Mouse (Mus musculus): ENCODE results near the gene Bag2. TPM values are rescaled to one million over a fixed set of nuclear protein-coding genes. Genes with fewer than 3 reads are reported as not detected.
"Not testable (repeated sequence)": the region's sequence is repeated elsewhere in the genome, so short reads cannot be mapped to it uniquely, and the experiment has no call there.

Gene Bag2
- total RNA-seq, 2 experiments from 2014 or later = 26.3 to 37.3 TPM

DNA sequence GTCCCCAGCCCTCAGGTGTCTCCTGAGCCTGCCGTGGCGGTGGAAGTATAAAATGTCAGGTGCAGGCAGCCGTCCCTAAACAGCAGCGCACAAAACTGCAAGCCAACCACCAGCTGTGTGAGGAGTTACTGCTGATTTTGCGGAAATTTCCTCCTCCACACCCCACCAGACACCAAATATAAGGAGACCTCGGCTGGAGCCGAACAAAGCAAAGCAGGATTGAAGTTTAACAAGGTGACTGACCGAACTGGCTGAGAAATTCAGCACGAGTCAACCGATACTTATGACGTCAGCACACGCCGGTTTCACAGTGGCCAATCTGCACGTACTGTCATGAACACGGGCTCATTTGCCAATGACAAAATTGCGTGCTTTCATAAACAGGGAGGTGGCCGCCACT is 3.5 kb downstream of the Bag2 start:
- no peak for ATAC-seq (replicated peaks; ENCODE audit: poor library complexity)

DNA sequence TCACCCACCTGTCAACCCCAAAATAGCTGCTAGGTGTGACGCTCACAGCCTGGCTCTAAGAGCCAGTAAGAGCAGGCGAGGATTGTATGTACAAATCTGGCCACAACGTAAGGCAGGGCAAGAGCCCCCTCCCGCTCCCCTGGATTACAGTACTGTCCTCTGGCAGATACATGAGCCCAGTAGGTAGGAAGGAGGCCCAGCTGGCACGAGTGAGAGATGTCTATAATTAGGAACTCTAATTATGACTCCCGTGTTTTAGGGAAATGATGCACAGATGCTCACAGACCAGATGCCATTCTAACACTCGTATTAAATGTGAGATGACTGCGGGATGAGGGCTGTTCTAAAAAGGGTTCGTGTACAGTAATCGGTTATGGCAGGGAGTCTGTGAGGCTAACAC is 6.3 kb downstream of the Bag2 start:
- no peak for ATAC-seq (replicated peaks; ENCODE audit: poor library complexity)

DNA sequence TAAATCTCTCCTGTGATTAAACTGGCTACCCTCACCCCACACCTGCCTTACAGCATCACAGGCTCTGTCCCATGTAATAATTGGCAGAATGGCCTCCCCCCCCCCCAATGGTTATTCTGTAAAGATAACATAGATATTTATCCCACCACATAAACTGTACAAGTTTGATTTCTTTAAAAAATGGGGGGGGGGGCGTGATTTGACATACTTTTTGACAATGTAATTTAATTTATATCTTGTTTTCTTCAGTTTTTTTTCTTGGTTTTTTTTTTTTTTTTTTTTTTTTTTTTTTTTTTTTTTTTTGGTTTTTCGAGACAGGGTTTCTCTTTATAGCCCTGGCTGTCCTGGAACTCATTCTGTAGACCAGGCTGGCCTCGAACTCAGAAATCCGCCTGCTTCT is 7.9 kb downstream of the Bag2 start:
- not testable (repeated sequence) for ATAC-seq (replicated peaks; ENCODE audit: poor library complexity)

DNA sequence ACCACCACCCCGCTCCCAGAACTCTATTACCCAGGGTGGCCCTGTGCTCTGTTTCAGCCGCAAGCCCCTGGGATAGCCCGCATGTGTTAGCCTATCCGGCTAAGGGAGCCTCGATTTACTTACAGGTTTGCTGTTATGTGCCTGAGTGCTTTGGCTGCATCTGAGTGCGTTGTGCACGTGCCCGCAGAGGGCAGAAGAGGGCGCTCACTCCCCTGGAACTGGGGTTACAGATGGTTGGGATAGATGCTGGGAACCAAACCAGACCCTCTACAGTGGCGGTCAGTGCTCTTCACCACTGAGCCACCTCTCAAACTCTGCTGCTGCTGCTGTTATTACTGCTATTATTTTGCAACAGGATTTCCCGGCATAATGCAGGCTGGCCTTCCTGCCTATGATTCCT is 8.5 kb downstream of the Bag2 start:
- no peak for ATAC-seq (replicated peaks; ENCODE audit: poor library complexity)

DNA sequence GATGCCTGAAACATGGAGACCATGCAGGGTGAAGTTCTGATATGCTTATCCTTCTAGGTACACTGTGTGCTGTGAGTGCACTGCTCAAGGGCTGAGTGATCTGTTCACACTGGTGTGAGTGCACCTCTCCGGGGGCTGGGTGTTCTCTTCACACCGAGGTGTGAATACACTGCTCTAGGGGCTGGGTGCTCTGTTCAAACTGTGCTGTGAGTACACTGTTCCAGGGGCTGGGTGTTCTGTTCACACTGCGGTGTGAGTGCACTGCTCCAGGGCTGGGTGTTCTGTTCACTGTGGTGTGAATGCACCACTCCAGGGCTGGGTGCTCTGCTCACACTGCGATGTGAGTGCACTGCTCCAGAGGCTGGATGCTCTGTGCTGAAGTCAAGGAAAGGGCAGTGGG is 11.7 kb downstream of the Bag2 start:
- no peak for ATAC-seq (replicated peaks; ENCODE audit: poor library complexity)

DNA sequence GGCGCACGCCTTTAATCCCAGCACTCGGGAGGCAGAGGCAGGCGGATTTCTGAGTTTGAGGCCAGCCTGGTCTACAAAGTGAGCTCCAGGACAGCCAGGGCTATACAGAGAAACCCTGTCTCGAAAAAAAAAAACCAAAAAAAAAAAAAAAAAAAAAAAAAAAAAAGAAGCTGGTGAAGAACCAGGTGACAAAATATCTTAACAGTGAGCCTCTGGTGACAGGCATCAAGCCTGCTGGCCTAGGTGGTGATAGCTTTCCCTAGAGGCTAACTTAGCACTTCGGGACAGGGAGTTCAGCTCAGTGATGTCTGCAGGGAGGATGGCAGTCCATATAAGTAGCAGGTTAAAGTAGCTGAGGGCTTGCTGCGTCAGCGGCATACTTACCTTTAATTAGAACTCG is 12.8 kb downstream of the Bag2 start:
- not testable (repeated sequence) for ATAC-seq (replicated peaks; ENCODE audit: poor library complexity)

DNA sequence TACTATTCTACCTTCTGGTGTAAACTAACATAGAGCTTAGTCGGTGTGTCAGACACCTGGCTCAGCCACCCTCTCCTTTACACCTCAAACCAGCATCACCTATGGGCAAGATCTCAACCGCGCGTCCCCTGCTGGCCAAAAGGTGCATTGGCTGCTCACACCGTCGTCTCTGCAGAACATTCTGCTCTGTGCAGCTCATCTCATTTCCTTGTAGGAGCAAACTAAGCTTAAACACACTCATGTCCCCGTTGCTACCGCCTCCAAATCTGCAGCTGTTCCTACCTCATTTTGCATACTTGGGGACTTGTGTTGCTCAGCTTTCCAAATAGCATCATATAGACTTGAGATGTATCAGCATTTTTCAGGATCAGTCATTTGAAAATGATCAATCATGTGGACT is 14.7 kb downstream of the Bag2 start:
- ATAC-seq (replicated peaks; ENCODE audit: poor library complexity) = peak; percentile 55

DNA sequence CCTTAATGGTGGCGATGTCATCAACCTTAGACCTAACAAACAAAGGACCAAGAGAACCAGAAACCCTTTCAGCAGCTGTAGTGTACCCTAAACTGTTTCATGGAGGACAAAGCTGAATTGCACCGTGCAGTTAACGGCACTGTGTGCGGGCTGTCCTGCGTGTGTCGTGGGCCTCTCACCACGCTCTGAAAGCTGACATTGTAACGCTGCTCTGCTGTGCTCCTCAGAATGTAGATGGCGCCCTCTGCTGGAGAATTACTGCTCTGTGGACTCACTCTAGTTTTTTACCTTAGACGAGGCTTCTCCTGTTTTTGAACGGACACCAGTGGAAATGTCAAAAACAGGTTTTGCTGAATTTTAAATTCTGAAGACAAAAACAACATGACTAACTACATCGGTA is 18.3 kb downstream of the Bag2 start:
- ATAC-seq (replicated peaks; ENCODE audit: poor library complexity) = peak; percentile 79

DNA sequence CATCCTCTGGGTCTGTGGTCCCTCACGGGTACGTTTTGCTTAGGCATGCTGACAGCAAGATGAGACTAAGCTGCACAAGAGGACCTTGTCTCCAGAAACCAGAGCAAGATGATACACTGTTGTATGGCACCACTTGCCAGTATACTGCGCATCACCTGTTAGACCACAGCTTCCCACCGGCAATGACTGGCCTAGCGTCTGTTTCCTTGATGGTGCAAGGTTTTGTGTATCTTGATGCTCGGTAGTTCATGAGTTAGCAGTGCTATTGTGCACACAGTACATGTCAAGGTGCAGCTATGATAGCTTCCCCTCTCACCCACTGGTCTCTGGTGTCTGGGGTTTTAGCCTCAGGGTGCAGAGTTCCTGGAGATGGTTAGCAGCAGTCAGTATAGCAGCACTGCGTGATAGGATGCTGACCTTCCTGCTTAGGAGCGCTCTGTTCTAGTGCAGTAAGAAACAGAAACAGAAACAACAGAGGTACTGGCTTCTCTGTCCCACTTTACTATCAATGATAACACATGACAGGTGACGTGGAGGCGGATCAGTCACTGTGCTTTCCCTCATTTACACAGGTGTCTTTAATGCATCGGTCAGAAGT is 18.8 kb downstream of the Bag2 start:
- ATAC-seq (replicated peaks; ENCODE audit: poor library complexity) = peak; percentile 58

DNA sequence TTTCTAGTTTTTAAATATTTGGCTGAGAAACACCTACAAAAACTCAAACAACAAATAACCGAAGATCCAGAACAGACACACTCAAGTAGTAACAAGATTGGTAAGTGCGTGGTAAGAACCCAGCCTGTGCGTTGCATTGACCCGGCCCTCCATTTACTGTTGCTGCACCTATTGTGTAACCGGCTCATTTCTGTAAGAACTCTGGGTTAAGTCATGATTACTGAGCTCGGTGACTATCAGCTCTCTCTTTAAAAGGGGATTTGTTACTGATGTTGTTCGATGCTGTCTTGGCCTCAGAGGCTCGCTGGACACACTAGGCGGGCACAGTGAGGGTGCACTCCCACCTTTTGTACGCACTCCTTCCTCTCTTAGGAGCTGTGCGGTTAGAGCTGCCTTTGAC is 19.3 kb downstream of the Bag2 start:
- ATAC-seq (replicated peaks; ENCODE audit: poor library complexity) = peak; percentile 47

DNA sequence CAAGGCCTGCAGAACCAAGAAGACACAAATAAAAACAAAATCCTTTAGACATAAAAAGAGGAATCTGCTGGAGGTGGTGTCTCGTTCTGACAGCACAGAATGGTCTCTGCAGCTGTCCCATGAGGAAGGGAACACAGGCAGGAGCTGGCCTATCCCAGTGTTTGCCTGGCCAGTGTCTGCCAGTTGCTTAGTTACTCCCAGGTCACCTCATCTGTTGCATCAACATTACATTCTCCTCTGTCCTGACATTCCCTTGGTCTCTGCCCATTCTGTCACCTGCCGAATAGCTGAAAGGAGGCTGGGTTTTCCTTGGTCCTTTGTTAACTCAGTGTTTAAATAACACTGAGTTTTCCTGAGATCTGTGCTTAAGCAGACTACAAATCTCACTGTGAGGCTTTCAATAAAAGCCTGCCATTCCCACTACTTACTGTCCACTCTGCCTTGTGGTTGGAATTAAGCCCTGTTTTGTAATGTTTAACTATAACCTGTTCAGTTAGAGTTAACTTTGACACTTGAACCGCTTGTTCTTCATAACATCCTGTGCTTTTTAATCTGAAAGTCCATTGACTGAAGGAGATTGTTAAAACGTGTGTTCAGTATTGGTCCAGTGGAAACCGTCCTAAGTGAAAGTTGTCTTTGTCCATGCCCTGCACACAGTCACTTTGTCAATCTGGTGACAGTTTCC is 23.5 kb downstream of the Bag2 start:
- ATAC-seq (replicated peaks; ENCODE audit: poor library complexity) = no peak

DNA sequence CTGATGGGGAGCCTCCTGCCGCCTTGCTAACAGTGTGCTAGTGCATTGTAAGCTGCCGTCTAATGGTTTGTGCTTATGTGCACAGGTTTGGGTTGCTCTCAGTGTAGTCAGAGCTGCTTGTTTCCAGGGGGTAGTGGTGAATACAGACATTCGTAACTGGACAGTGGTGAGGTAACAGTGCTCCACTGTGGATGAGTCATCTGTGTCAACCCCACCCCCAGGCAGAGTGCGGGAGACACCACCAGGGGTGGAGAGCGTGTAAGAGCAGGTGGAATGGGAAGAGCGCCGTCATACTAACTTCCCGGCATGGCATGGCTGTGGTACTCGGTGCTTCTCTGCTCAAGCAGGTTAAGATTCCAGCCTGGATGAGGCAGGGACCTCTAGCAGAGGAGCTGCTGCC is 24.6 kb downstream of the Bag2 start:
- ATAC-seq (replicated peaks; ENCODE audit: poor library complexity) = peak; percentile 65

DNA sequence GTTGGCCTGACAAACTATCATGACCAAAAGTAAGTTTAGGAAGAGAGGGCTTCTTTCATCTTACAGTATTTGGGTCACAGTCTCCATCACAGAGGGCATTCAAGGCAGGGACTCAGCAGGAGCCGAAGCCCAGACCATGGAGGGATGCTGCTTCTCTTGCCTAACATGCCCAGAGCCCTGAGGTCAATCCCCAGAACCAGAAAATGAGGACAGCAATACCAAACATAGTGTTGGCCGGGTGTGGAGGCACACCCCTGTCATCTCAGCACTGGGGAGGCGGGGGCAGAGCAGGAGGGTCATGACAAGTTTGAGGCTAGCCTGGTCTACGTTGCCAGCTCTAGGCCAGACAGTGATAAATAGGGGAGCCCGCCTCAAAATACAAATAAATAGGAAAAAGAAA is 32.5 kb downstream of the Bag2 start:
- ATAC-seq (replicated peaks; ENCODE audit: poor library complexity) = no peak

DNA sequence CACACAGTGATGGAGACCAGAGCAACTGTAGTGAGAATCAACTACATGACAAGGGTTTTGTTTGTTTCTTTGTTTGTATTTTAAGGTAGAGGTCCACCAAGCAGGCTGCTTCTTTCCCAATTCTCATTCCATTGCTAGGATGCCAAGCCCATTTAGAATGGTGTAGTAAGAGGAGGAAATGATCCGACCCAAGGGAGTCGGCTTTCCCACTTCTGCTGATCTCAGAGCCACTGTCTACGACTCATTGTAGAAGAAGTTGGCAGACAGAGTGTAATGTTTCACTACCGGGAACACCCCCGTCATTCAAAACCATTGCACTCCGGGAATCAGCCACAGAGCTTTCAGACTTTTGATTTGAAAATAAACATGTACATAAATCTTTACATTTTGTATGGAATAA is 33.1 kb downstream of the Bag2 start:
- ATAC-seq (replicated peaks; ENCODE audit: poor library complexity) = no peak

DNA sequence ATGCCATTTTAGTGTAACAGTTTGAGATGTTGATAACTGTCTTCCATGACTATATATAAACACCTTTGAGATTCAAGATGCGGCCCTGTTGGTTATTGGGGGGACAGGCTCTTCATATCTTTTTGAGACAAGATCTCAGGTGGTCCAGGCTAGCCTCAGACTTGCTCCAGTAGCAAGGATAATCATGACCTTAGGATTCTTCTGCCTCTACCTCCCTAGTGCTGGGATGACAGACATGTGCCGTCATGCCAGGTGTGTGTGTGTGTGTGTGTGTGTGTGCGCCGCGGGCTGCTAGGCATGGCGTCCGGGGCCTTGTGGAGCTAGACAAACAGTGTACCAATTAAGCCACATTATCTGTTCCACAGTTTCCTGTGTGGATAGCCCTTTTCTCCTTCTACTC is 36.6 kb downstream of the Bag2 start:
- no peak for ATAC-seq (replicated peaks; ENCODE audit: poor library complexity)

DNA sequence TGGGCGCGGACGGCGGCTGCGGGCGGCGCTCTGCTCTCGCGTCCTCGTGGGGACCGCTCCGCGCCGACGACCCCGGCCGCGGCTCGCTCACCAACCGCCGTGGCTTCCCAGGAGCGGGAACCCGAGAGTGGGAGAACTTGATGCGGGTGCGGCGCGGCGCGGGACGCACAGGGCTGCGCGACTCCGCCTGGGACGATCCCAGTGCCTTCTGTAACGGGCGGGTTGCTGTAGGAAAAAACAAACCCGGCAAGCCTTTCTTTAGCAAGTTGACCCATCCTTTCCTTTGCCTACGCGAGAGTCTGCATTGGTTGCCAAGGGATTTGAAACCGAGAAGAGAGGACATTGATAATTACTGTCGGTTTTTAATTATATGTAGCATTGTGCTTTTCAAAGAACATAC is 37.4 kb downstream of the Bag2 start:
- ATAC-seq (replicated peaks; ENCODE audit: poor library complexity) = no peak; the same call in 1 of the 2 replicates

DNA sequence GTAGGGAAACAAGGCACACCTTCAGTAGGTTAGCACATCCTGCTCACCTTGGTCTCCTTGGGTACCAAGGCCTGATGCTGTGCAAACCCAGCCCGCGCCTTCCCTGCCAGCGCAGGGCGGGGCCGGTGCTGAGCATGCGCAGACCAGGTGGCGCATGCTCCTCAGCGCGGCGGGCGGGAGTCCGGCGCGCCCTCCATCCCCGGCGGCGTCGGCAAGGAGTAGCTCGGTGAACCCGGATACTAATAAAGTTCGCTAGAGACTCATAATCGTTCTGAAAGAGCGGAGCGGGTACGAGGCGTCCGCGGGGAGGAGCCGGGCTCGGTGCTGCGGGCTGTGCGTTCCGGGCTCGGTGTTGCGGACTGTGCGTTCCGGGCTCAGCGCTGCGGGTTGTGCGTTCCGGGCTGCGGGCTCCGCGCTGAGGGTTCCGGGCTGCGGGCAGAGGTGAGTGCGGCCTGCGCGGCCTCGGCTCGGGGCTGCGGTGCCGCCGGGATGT is 37.8 kb downstream of the Bag2 start, which contains the start of gene Rab23:
Gene Rab23, plus strand, starts transcription at position 155 of the 493 bp plus-strand sequence.
- ATAC-seq (replicated peaks; ENCODE audit: poor library complexity) = peak; percentile 87

DNA sequence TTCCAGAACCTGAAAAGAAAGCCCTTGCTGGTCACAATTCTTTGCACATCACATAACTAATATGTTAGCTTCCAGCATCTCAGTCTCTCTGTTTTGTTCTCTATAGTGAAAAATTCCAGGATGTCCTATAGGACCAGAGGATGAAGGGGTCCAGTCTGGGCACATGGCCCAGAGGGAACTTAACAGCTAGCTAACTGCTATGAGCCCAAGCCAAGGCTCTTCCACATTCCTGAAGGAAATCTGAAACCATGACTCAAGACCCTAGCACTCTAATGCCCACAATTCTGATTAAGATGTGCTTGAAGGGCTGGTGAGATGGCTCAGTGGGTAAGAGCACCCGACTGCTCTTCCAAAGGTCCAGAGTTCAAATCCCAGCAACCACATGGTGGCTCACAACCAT is 40.0 kb downstream of the Bag2 start:
- ATAC-seq (replicated peaks; ENCODE audit: poor library complexity) = no peak

DNA sequence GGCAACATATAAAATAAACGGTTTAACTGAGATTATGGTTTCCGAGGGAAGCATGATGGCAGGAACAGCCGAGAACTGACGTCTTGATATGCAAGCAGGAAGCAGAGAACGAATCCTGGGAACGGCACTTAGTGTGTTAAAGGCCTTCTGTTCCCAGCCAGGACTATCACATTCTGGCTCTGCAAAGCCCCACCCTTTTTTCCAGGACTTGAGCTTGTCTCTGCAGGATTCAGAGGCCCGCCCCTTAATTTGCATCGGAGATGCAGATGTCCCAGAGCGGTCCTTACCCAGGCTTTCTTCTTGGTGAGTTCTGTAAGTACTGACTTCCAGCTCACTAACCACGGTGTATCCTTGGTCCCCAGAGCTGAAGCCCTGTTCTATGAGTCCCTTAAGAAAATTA is 42.8 kb downstream of the Bag2 start:
- no peak for ATAC-seq (replicated peaks; ENCODE audit: poor library complexity)

DNA sequence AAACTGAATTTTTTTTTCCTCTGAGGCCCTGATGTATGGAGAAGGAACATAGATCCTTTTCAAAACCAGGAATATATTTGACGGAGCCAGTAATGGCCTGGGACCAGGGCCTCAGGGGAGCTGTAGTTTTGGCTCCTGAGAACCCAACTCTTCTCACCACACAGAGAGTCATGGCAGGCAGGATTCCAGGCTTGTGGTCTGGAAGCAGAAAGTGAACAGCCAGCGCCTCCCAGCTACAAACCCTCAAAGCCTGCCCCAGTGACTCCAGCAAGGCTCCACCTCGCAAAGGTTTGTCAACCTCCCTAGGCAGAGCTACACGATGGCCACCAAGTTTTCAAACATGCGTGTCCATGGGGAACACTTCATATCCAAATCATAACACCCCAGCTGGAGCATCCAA is 45.6 kb downstream of the Bag2 start:
- ATAC-seq (replicated peaks; ENCODE audit: poor library complexity) = no peak

DNA sequence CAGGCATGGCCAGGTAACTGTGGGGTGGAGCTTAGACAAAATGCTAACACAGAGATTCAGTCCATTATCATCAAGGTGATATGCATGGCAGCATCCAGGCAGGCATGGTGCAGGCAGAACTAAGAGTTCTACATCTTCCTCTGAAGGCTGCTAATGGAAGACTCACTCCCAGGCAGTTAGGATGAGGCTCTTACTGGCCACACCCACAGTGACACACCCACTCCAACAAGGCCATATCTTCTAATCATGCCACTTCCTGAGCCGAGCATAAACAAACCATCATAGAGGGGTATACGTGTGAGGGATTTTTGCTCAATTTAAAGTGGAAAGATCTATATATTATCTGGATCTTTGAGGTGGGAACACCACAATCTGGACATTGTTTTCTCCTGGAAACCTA is 48.0 kb downstream of the Bag2 start:
- peak; percentile 44; the same call in 1 of the 2 replicates for ATAC-seq (replicated peaks; ENCODE audit: poor library complexity)

DNA sequence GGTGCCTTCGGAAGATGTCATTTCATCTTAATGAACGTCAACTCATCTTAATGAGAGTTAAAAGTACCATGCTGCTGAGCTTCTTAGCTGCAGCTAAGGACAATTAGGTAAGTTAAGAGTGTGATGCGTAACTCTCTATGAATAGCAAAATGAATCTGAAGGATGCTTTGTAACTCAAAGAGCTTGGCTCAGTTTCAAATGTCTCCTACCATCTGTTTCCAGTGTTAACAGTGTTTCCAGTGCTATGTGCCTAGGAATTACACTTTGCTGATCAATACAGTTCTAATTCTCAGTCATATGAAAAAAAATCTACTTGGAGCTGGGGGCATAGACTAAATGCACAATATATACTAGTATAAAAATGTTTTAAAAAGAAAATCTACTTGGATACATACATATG is 56.4 kb downstream of the Bag2 start:
- no peak for ATAC-seq (replicated peaks; ENCODE audit: poor library complexity)

DNA sequence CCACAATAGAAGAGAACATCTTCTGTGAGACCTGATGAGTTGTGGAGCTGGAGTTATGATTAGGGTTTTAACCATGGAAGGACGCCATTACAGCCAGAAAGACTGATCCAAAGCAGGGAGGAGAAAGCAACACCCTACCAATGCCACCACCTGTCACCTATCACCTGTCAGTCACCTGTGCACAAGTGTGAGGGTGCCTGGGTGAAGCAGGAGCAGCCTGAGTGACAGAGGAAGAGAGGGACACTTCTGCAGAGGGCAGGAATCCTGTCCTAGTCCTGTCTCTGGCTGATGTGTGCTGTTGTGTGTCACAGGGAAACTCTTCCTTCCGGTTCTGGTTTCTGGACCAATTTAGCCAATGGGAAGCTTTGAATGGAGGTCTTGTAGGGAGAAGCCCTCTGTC is 61.6 kb downstream of the Bag2 start:
- no peak for ATAC-seq (replicated peaks; ENCODE audit: poor library complexity)

Data from megakaryocyte progenitor cell, adult 5-6 weeks (primary cell).